Mouse (Mus musculus) right cerebral cortex, adult 18-20 months (tissue): ENCODE data around the gene 4931429L15Rik.

Experiments
- DNase-seq: peaks from one replicate; pipeline ENCODE4 v3.0.0; 2022; ENCODE audit warnings: mixed read lengths

4931429L15Rik gene

GRCm38 (mm10) chr9:46327706-46328571, 8.2 kb upstream of the 4931429L15Rik start:
- DNase-seq: no peak

- DNase-seq: no peak
These were observed 7.1 kb upstream of the 4931429L15Rik start for GRCm38 (mm10) chr9:46326694-46327405.

GRCm38 (mm10) chr9:46320461-46320860, 675 bp upstream of the 4931429L15Rik start:
- no peak for DNase-seq

GRCm38 (mm10) chr9:46317957-46318356, 1.8 kb downstream of the 4931429L15Rik start:
- DNase-seq: no peak

DNA sequence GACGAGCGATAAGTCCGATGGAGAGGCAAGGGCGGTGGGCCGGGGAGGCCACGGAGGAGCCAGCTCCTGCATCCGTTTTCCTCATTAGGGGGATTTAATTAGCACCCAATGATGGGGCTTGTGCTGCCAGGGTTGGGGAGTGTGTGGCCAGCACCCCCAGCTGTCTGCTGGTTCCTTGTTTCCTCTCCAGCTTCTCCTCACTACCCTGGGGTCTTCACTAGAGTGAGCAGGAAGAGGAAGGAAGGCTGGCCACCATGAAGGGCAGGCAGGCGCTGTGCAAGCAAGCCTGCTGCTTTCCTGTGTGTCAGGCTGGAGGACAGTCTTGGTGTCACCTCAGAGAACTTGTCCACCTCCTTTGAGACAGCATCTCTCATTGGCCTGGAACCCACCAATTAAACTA, 2.9 kb downstream of the 4931429L15Rik start:
- no peak for DNase-seq

DNA sequence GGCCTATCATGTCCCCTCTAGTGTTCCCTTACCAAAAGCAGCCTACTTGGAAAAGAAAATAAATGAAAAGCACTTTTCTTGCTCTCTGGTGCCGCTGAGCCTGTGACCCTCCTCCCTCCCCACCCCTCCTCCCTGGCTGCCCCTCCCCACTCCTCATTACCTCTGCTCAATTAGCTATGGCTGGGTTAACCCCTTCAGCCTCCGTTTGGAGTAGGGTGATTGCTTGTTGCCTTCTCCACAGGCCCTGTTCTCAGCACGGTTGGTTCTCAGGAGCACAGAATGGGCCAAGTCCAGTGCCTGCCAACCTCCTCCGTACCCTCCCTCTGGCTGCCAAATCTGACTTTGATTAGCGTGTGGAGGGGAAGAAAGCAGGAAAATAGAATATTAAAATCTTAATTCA, 3.4 kb downstream of the 4931429L15Rik start:
- DNase-seq: no peak

DNA sequence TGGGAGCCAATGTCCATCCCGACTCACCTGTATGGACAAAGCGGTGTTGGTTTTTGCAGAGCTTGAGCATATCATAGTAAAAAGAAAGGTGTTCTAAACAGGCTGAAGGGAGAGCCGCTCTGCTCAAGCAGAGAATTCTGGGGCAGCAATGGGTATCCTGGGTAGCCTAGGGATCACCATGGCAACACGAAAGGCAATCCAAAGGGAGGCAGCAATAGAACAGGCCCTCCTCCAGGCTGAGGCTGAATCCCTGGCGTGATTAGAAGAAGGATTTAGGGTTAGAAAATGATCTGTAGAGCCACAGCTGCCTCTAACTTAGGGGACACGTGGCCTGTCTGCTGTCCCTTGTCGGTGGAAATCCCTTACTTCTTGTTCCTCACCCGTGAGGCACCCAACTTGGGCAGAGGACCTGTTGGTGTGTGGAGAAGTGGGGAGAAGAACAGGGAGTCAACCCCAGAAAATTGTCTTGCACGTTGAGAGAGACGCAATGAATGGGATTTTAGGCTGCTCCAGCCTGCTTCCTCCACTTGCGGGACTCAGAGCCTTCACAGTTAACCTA, 3.9 kb downstream of the 4931429L15Rik start:
- peak; percentile 62 for DNase-seq

DNA sequence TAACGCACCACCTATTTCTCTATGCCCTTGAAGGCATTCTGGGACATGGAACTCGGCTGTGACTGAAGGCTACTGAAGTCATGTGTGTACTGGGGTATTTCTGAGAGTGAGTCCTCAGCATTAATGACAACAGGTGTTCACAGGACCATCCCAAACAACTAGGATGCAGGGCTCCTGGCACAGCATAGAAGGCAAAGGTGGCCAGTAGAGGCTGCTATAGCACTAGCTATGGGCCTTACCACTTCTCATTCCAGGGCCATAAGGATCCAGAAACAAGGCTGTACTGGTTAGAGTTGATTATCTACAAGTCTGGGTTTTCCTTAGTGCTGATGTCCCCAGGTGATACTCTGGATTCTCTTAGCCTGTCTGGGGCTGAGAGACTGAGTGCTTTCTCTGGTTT, 4.9 kb downstream of the 4931429L15Rik start:
- no peak for DNase-seq

DNA sequence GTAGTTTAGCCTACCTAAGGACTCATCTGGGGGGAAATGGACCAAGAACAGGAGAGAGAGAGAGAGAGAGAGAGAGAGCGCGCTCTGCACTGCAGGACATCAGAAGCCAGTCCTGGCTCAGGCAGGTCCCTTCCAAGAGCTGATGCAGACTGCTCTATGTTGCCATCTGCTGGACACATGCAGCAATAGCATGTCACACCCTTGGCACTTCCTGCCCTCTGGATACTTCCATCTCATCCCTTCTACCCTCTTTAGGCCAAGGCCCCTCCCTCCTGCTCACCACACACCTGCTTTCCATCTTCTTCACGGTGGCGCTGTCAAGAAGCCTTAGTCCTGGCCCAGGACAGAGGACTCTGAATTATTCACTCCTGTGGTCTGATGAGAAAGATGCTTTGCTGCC, 5.3 kb downstream of the 4931429L15Rik start:
- DNase-seq: peak; percentile 66

GRCm38 (mm10) chr9:46309121-46309520, 10.7 kb downstream of the 4931429L15Rik start:
- no peak for DNase-seq

DNA sequence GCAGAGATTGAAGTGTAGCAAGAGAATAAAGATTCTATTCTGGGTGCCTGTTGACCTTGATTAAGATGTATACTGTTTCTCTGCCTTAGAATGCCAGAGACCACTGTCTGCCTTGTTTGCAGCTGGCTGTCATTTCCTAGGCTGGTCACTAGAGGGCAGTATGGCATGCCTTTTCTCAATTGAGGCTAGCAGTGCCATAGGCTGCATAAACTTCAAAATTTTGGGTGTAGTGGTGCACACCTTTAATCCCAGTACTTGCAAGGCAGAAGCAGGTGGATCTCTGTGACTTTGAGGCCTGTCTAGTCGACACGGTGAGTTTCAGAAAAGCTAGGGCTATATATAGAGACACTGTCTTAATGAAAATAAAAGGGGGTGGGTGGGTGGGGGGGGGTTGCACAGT, 17.6 kb downstream of the 4931429L15Rik start:
- peak; percentile 52 for DNase-seq

DNA sequence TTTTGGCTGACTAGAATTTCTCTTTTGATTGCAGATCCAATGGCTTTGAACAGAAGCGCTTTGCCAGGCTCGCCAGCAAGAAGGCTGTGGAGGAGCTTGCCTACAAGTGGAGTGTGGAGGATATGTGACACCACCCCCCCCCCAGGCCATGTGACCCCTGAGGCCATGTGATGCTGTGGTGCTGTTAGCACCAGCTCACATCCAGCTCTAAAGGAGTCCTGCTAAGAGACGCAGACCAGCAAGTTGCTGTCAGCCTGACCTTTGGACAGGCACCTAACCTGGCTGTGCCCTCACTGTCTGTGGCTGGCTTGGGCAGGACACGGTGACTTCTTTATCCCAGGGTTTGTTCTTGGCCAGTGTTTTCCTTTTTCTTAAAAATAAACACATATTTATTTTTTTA, 21.4 kb downstream of the 4931429L15Rik start:
- DNase-seq: no peak

DNA sequence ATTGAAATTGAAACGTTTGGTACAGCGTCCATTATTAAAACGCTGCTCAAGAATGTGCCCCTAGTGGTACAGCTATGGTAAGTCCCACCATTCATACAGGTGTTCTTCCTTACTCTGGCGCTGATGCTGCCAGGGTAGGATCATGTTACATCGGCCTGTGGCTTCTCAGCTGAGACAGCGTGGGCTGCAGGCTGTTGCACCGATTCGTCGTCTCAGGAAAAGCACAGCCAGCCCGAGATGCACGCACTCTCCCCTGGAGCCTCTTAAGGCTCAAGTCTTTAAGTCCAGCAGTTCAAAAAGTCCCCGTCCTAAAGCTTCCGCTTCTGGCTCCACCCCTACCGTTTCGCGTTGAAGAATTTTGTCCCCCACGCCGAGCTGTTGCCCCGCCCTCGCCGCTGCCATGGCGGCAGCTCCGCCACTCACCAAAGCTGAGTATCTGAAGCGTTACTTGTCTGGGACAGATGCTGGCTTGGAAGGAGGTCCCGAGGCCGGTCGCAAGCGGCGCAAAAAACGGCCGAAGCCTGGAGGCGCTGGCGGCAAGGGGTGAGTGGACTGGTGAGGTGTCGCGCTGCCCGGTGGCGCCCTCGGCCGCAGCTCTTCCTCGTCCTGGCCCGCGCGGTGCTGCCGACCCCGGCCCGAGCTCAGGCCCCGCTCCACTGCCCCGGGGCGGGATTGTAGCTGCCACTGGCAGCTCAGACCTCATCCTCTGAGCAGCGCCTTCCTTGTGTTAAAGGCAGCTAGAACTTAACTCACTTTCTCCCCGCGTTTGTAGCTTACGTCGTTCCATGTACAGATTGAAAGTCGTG, 37.0 kb downstream of the 4931429L15Rik start, which contains the start of gene Bud13:
Gene Bud13, plus strand, starts transcription at position 378 of the 806 bp plus-strand sequence.
- peak; percentile 92 for DNase-seq

DNA sequence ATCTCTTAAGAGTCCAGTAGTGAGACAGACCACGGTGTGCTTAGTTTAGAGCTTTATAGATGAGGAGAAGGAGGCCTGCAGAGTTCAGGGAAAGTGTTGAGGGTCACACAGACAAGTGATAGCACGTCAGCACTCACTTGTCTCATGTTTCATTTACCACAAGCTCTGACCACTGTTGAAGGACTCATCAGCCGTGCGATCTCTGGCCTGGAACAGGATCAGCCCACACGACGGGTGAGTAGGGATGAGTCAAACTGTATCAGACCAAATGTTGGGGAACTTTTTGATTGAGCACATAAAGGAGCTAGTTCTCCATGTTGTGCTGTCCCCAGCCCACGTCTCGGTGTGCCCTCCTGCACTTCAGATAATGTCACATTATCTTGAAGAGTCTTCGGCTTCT, 45.3 kb downstream of the 4931429L15Rik start:
- DNase-seq: no peak

DNA sequence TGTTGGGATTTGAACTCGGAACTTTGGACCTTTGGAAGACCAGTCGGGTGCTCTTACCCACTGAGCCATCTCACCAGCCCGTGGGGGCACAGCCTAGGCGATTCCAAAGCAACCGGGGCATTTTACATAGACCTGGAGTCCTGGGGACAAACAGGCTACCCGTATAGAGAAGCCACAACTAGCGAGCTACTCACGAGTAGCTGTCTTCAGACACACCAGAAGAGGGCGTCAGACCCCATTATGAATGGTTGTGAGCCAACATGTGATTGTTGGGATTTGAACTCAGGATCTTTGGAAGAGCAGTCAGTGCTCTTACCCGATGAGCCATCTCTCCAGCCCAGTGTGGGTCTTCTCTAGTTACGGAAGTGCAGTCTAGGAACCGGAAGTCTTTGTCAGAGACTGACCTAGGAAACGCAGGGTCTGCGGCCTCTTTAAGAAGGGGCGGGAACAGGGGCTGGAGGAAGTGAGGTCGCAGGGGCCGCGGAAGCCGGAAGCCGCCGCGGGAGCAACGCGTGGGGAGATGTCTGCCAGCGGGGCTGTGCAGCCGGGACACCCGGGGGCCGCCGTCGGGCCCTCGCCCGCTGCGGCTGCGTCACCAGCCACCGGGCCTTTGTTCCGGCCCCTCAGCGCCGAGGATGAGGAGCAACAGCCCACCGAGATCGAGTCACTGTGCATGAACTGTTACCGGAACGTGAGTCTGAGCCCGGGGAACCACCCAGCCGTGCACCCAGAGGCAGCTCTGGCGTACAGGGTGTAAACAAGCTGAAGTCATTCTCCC, 46.9 kb downstream of the 4931429L15Rik start, which contains the start of gene Zpr1:
Gene Zpr1, plus strand, starts transcription at position 388 of the 778 bp plus-strand sequence.
- peak; percentile 93 for DNase-seq

- no peak for DNase-seq
These were observed 47.7 kb downstream of the 4931429L15Rik start for GRCm38 (mm10) chr9:46272070-46272469.

DNA sequence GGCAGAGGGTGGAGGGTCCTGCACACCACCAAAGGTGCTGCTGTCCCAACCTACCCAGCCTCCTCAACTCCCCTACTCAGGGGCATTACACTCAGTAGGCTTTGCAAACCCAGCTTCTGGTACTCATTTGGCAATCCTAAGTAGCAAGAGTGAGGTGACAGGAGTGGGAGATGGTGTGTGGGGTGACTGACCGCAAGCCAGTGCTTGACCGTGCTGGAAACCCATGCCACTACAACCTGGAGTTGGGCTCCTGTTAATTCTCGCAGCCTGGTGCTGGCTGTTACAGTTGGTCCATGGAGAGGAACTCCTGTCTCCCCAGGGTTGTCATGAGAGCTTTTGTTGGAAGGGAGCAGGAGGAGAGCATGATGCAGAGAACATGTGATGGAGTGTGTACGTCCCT, 49.0 kb downstream of the 4931429L15Rik start:
- DNase-seq: no peak

DNA sequence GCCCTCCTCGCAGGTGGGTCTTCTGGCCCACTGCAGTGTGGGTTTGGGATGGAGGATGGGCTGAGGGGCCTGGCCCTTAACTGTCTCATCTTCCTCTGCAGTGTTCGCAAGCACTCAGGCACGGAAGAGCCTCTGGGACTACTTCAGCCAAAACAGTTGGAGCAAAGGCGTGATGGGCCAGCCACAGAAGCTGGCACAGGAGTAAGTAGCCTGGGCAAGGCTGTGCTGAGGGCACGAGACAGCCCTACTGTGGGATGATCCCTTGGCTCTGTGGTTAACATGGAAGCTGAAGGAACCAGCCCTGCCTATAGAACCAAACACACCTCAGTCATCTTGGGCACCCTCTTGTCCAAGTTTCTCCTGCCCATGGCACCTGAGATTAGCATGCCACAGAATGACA, 50.7 kb downstream of the 4931429L15Rik start:
- no peak for DNase-seq

GRCm38 (mm10) chr9:46268343-46268873, 51.4 kb downstream of the 4931429L15Rik start, which contains the start of gene Apoa5:
Gene Apoa5, plus strand, starts transcription at chr9:46268633.
- DNase-seq: no peak

DNA sequence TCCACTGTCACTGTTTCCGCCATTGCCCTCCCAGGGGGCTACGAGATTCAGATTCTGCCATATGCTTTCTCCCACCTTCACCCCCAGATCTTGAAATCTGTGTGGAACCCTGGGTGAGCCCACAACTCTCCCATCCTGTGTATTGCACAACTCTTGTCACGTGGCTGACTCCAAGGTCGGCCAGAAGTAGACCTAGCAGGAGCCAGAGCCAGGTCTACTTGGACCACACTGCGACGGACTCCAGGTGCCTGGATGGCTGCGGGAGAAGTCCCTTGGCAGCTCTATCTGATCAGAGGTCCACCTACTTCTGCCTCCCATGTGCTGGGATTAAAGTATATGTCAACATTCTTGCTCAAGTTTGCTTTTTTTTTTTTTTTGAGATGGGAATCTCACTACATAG, 58.7 kb downstream of the 4931429L15Rik start:
- no peak for DNase-seq

DNA sequence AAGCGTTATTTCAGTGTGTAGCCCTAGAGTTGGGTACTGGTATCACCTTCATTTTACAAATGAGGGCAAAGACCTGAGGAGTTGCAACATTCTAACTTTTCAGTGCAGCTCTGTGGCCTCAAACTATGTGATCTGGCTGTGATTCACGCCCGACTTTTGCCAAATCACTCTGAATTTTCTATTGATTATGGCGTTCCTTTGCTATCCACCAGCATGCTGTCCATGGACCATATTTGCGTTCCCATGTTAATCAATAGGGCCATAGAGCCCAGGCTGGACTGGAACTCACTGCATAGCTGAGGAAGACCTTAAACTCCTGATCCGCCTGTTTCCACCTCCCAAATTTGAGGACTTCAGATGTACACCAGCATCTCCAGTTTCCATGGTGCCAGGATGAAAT, 60.7 kb downstream of the 4931429L15Rik start:
- no peak for DNase-seq

GRCm38 (mm10) chr9:46257546-46257945, 62.2 kb downstream of the 4931429L15Rik start:
- no peak for DNase-seq
